Comparison of ENCODE assay signal across 9 mouse cellular contexts in the genomic region with DNA sequence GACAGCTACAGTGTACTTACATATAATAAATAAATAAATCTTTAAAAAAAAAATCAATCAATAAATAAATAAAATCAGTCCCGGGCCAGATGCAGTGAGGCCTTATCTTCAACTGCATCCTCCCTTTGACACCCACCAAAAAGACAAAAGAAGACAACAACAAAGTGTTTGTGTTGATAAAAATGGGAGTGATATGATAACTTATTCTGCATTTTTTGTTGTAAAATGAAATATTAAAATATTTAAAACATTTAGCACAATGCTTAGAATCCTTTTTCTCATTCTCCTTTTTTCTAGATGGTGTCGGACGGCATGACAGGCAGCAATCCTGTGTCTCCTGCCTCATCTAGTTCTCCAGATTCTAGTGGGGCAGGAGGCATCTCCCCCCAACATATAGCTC. TPM values are rescaled to one million over a fixed set of nuclear protein-coding genes. Genes with fewer than 3 reads are reported as not detected.
DNase-seq lines count a peak whose midpoint lies in the region; ATAC-seq and TF ChIP-seq lines count a peak whose summit lies in the region.
"Had no signal": no experiment of that assay in that cellular context is flagged by ENCODE, and none has a peak within 500 bp of the region (broad histone marks: within the 10 kb centered on the region; RNA-seq: fewer than 3 reads in every experiment).

A gene (plus strand): TSS at position 301 of the 400 bp plus-strand sequence.

- TF ChIP-seq EP300 in ES-Bruce4 (IDR thresholded peaks at IDR 0.05; ENCODE audit: insufficient read depth, low read depth, low read length), result no peak

- H3K4me2 ChIP-seq in intestine, embryonic 14.5 days (ENCODE audit: low read length), result no peak within 1 kb of the TSS
- no peak within 1 kb of the TSS for H3K4me2 ChIP-seq in intestine, postnatal 0 days (replicated peaks; ENCODE audit: low read depth)
- no peak within 1 kb of the TSS for H3K4me2 ChIP-seq in embryonic facial prominence, embryonic 13.5 days

- H3K27ac ChIP-seq in intestine, embryonic 14.5 days (ENCODE audit: low read depth), result no peak within 1 kb of the TSS
- no peak within 1 kb of the TSS; the same call in 1 of the 2 replicates for H3K27ac ChIP-seq in intestine, postnatal 0 days (ENCODE audit: low read depth, low read length)
- H3K27ac ChIP-seq in ES-Bruce4 (ENCODE audit: insufficient read depth, low read length), result no peak within 1 kb of the TSS
- H3K27ac ChIP-seq in embryonic facial prominence, embryonic 13.5 days, result no peak within 1 kb of the TSS
- H3K27ac ChIP-seq in limb, embryonic 10.5 days, result no peak within 1 kb of the TSS
- H3K27ac ChIP-seq in layer of hippocampus, adult 2 months, result no peak within 1 kb of the TSS

- no peak for TF ChIP-seq CTCF in intestine, postnatal 0 days (IDR thresholded peaks at IDR 0.05; ENCODE audit: low read depth)
- no peak for TF ChIP-seq CTCF in ES-Bruce4 (IDR thresholded peaks at IDR 0.05; ENCODE audit: low read depth, low read length)
- TF ChIP-seq CTCF in layer of hippocampus, adult 2 months (conservative IDR thresholded peaks at IDR 0.05), result no peak

- no peak for TF ChIP-seq POLR2A in ES-Bruce4 (IDR thresholded peaks at IDR 0.05; ENCODE audit: insufficient read depth, low read length)

- no peaks in the 10 kb centered on the region for H3K4me1 ChIP-seq in intestine, embryonic 14.5 days (replicated peaks; ENCODE audit: control insufficient read depth, insufficient read depth, low read length)
- H3K4me1 ChIP-seq in intestine, postnatal 0 days (replicated peaks; ENCODE audit: control insufficient read depth, insufficient read depth, low read length), result no peaks in the 10 kb centered on the region
- no peaks in the 10 kb centered on the region for H3K4me1 ChIP-seq in ES-Bruce4 (ENCODE audit: control insufficient read depth, insufficient read depth, low read length)
- no peaks in the 10 kb centered on the region for H3K4me1 ChIP-seq in embryonic facial prominence, embryonic 13.5 days
- no peaks in the 10 kb centered on the region for H3K4me1 ChIP-seq in limb, embryonic 10.5 days

- no peaks in the 10 kb centered on the region for H3K9me3 ChIP-seq in intestine, embryonic 14.5 days (ENCODE audit: control insufficient read depth, low read length)
- no peaks in the 10 kb centered on the region for H3K9me3 ChIP-seq in intestine, postnatal 0 days (ENCODE audit: control insufficient read depth)
- no peaks in the 10 kb centered on the region for H3K9me3 ChIP-seq in ES-Bruce4 (replicated peaks; ENCODE audit: control insufficient read depth, insufficient read depth, low read length, poor library complexity, severe bottlenecking)
- no peaks in the 10 kb centered on the region for H3K9me3 ChIP-seq in embryonic facial prominence, embryonic 13.5 days
- no peaks in the 10 kb centered on the region for H3K9me3 ChIP-seq in limb, embryonic 10.5 days (replicated peaks)

- no peak for DNase-seq in intestine, embryonic 14.5 days (ENCODE audit: low spot score)
- DNase-seq in limb, embryonic 10.5 days (ENCODE audit: low spot score), result no peak
- DNase-seq in layer of hippocampus, adult 2 months (ENCODE audit: low spot score in 2 of 2), result no peak
- DNase-seq in thymus, postnatal 14 days, result no peak
- no peak for DNase-seq in urinary bladder, postnatal 4 days (ENCODE audit: low spot score in 2 of 2)

- no peak for ATAC-seq in intestine, embryonic 14.5 days (replicated peaks; ENCODE audit: low FRiP score, low TSS enrichment, low read depth)
- no peak for ATAC-seq in intestine, postnatal 0 days
- ATAC-seq in embryonic facial prominence, embryonic 13.5 days (ENCODE audit: insufficient number of reproducible peaks, insufficient read depth, low FRiP score, low TSS enrichment, low read depth), result no peak

- no peak within 1 kb of the TSS for H3K9ac ChIP-seq in intestine, embryonic 14.5 days (ENCODE audit: low read length)
- H3K9ac ChIP-seq in intestine, postnatal 0 days (ENCODE audit: low read depth, low read length), result no peak within 1 kb of the TSS
- H3K9ac ChIP-seq in ES-Bruce4 (ENCODE audit: low read depth, poor library complexity, severe bottlenecking), result no peak within 1 kb of the TSS
- H3K9ac ChIP-seq in embryonic facial prominence, embryonic 13.5 days, result no peak within 1 kb of the TSS

- peaks cover 93% of the 10 kb centered on the region for H3K36me3 ChIP-seq in intestine, embryonic 14.5 days (ENCODE audit: control insufficient read depth, insufficient read depth, low read length)
- H3K36me3 ChIP-seq in intestine, postnatal 0 days (ENCODE audit: control insufficient read depth, insufficient read depth), result peaks cover 79% of the 10 kb centered on the region
- H3K36me3 ChIP-seq in ES-Bruce4 (ENCODE audit: control insufficient read depth, insufficient read depth, low read length, poor library complexity, severe bottlenecking), result peaks cover 67% of the 10 kb centered on the region
- peaks cover 85% of the 10 kb centered on the region for H3K36me3 ChIP-seq in embryonic facial prominence, embryonic 13.5 days
- peaks cover 98% of the 10 kb centered on the region for H3K36me3 ChIP-seq in limb, embryonic 10.5 days

- no peak within 1 kb of the TSS for H3K4me3 ChIP-seq in intestine, embryonic 14.5 days (ENCODE audit: low read depth, low read length)
- H3K4me3 ChIP-seq in intestine, postnatal 0 days (ENCODE audit: low read depth, low read length), result no peak within 1 kb of the TSS
- H3K4me3 ChIP-seq in ES-Bruce4 (ENCODE audit: low read depth, low read length), result no peak within 1 kb of the TSS
- H3K4me3 ChIP-seq in embryonic facial prominence, embryonic 13.5 days, result no peak within 1 kb of the TSS
- H3K4me3 ChIP-seq in limb, embryonic 10.5 days, result no peak within 1 kb of the TSS
- H3K4me3 ChIP-seq in layer of hippocampus, adult 2 months, result no peak within 1 kb of the TSS
- H3K4me3 ChIP-seq: myocyte had no signal

- 88% methylated on average over 3 of the region's 3 CpGs for WGBS in intestine, embryonic 14.5 days
- WGBS in intestine, postnatal 0 days, result 93% methylated on average over 3 of the region's 3 CpGs
- 89% methylated on average over 3 of the region's 3 CpGs for WGBS in embryonic facial prominence, embryonic 13.5 days
- WGBS in limb, embryonic 10.5 days, result 94% methylated on average over 3 of the region's 3 CpGs

- no peaks in the 10 kb centered on the region for H3K27me3 ChIP-seq in intestine, embryonic 14.5 days (replicated peaks; ENCODE audit: control insufficient read depth, insufficient read depth, low read length)
- H3K27me3 ChIP-seq in intestine, postnatal 0 days (replicated peaks; ENCODE audit: control insufficient read depth, insufficient read depth, low read length), result no peaks in the 10 kb centered on the region
- no peaks in the 10 kb centered on the region for H3K27me3 ChIP-seq in ES-Bruce4 (ENCODE audit: control insufficient read depth, insufficient read depth, low read length, poor library complexity, severe bottlenecking)
- no peaks in the 10 kb centered on the region for H3K27me3 ChIP-seq in embryonic facial prominence, embryonic 13.5 days
- no peaks in the 10 kb centered on the region for H3K27me3 ChIP-seq in limb, embryonic 10.5 days (ENCODE audit: low read depth, poor library complexity, severe bottlenecking)

RNA-seq across cellular contexts. Expression of the gene that starts here (rescaled TPM):
- polyA plus RNA-seq in intestine, embryonic 14.5 days (2014; fragmentation: Nextera tagmentation; extraction: Ambion mirVana), result 18.8 and 19.8 TPM in 2 replicates
- 5.0 and 6.6 TPM in 2 replicates for polyA plus RNA-seq in intestine, postnatal 0 days (2015; fragmentation: Nextera tagmentation; extraction: Ambion mirVana)
- 13.0 and 13.6 TPM in 2 replicates for polyA plus RNA-seq in ES-Bruce4 (2011; ENCODE audit: insufficient read depth, insufficient read length, low read depth, missing spikeins)
- polyA plus RNA-seq in embryonic facial prominence, embryonic 13.5 days (2015; fragmentation: Nextera tagmentation; extraction: Ambion mirVana), result 18.6 and 19.0 TPM in 2 replicates
- 15.4 and 17.1 TPM in 2 replicates for polyA plus RNA-seq in limb, embryonic 10.5 days (2016; fragmentation: Nextera tagmentation; extraction: Ambion mirVana)
- total RNA-seq in layer of hippocampus, adult 2 months (2021), result 10 to 100 TPM in 1 of 2 experiments, 1 to 10 TPM in 1; 9.0 to 12.0 TPM
